Mouse (Mus musculus) cerebellum, adult 11-12 months (tissue): ENCODE measurements around the gene Macrod2.

Experiments
- DNase-seq: peaks from one replicate; pipeline ENCODE4 v3.0.0; 2022

Macrod2 gene

DNA sequence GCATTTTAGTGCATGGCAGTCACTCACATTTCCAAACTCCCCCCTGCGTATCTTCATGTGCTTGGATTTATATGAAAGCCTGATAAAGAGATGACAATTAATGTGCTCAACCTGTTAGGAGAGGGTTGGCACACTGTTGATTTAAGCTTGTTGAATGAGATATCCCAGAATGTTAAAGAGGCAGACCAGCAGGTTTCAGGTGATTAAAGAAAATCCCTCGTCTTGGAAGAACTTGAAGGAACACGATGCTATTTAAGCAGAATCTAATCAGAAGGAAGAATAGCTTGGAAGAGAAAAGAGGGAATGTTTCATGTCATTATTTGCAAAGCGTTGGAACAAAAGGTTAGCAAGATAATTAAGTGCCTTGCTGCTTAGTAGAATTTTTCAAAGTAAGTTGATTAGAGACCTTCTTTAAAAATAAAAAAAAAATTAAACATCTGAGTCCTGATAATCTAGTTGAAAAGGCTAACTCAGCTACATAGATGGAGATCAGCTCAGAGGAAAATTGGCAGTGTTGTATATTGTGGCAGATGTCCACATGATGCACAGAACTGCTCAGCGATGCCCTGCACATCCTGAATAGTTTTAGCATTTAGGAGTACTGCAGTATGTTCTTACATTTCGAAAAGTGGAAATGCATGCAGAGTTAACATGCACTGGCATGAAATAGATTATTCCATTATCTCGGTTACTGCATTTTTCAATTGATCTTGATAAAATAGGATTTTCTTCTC is 518.7 kb downstream of the Macrod2 start:
- peak; percentile 20 for DNase-seq

DNA sequence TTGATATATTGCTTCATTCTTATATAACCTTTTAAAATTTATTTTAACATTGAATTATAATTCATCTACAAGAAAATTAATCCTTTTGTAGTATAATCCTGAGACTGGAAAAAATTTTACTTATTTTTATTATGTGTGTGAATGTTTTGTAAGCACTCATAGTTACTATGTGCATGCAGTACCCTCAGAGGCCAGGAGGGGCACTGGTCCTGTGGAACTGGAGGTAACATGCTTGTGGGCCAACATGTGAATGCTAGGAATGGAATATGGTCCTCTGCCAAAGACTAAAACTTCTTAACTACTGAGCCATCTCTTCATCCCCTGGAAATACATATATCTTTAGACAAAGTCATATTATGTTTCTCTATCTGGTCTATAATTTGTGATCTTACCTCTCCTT is 531.8 kb downstream of the Macrod2 start:
- DNase-seq = no peak

DNA sequence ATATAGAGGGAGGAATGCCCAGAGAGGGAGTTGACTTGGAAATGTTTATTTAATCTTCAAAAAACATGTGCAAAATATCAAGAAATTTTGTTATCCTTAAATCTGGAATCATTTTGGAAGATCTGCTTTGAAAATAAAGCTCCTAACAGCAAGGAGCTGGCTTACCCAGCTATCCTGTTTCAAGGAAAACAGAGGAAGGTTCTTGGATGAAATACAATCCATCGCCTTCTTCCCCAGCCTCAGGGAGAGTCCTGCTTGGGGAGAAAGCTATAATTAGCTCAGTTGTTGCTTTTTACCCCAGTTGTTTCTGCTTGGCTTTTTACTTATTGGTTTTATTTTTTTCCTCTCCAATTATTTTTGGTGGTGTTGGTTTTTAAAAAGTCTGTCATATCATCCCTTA is 539.4 kb downstream of the Macrod2 start:
- DNase-seq = no peak

DNA sequence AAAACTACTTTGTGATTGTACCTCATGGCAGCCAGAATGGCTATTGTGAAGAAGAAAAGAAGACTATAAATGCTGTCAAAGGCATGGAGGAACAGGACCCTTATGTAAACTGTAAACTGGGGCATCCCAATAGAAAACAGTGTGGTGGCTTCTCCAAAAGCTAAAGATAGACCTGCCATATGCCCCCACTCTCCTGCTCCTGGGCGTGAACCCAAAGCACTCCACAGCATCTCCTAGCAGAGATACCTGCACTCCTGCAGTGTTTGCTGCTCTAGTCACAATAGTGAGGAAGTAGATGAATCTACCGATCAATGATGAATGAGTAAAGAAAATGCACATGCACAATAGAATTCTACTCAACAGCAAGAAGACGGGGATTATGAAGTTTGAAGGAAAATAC is 554.4 kb downstream of the Macrod2 start:
- peak; percentile 92 for DNase-seq

DNA sequence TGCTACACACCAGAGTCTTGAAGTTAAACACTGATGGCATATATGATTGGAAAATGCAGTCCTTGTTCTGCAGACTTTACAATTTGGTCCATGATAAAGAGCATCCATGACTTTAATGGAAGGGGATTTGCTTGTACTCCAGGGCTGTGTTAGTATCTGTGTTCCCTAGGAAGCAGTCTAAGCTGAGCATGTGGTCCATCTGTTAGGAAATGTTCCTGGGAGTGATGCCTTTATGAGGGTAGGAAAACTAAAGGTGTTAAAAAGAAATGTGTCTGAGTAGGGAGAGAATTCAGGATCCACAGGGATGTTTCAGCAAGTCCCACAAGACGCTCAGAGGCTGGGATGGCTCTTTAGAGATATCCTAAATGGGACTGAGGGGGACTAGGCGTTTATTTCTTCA is 564.1 kb downstream of the Macrod2 start:
- DNase-seq = peak; percentile 25

DNA sequence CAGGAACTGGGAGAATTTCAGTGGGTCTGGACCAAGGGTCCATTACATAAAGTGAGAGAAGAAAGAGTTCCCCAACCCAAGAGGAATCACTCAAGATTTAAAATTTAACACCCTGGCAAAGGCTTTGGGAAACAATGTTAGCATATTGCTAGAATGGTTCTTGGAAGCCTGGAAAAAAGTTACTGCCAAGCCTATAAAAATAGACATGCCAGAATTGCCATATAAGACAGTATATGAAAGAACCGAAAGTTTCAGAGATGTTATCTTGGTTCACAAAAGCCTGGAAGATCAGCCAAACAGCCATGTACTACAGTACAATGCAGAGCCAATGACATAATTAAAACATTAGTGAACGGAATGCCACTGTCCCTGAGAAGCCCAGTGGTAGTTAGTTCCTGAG is 575.1 kb downstream of the Macrod2 start:
- no peak for DNase-seq

DNA sequence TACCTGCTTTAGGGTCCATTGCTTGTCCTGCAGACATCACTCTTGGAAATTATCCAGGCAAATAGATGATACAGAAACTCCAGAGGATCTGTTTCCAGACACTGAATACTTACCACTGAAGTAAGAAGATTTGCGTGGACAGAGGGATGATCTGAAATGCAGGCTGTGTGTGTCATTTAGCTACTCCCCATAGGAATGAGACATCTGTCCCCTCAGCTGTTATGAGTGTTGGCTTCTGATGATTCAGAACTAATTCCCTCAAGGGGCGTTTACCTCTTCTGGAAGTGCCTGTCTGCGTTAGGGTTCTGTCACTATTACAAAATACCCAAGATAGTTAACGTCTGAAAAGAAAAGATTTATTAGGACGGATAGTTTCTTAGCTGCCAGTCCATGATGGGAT is 576.7 kb downstream of the Macrod2 start:
- no peak for DNase-seq

DNA sequence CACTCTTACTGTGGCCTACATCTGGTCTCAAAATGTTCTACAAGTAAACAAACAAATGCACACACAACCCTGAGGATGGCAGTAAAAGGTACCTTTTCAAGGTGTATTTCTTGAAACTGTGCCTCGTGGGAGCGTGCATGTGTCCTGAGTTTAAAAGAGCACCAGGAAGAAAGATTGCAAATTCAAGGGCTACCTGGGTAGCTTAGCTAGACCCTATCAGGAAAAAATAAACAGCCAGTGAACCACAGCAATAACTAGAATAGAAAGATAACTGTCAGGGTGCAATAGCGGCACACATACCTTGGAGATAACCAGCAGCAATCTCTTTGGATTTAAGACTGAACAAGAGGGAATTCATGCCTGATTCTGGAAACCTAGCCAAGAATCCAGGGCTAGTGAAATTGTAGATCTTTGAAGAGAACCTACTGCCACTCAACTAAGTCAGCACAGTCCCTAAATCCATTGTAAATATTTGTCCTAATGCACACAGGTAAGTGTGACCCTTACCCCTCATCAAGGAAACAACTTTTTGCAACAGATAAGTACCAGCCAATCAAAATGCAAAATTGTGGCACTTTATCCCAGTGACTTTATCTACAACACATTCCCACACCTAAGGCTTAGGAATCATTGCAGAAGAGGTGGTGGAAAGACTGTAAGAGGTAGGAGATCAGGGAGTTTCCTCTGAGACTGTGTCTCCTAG is 590.7 kb downstream of the Macrod2 start:
- DNase-seq = no peak

DNA sequence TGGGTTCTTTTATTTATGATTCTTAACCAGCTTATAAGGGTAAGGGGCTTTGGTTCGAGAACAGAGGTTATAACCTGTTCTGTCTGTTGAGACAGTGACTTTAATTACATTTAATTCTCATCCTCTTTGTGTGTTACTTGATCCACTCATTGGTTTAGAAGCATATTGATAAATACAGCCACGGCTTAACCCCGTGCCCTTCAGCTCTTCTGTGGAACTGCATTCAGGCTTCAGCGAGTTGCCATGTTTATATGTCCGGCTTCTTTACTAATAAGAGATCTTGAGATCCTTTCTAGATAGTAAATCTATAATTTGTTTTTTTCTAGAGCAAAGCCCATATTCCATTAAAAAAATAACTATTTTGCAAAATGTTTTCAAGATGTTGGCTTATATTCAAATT is 608.7 kb downstream of the Macrod2 start:
- DNase-seq = no peak

DNA sequence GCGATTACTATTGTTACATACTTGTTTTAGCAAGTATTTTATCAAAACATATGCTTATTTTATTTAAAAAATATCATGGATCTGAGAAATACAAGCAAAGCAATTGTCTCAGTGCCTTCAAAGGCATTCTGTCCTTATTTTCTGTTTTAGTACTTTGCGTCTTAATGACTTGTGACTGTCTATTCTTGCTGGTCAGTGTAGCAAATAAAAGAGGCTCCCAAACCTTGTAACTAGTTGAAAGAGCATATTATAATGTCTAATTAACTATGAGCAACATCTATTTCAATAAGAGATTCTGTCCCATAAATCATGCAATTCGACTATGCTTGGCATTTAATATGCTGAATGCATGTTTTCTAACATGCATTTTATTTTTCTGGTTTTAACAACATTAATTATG is 609.2 kb downstream of the Macrod2 start:
- DNase-seq = no peak

DNA sequence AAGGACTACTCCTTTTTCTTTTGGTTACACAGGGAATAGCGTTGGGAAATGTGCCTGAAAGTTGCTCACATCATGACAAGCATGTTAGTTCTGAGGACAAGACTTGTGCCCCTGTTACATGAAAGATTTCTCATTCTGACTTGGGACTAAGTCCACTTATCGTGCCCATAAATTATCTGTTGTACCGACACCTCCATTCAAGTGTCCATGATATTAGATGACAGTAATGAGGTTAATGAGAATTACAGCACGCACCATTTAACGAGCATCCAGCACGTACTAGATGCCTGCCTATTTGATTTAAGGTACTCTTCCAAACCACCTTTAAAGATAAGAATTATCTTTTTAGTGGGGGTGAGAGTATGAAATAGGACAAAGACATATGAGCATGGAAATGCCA is 610.5 kb downstream of the Macrod2 start:
- DNase-seq = no peak

DNA sequence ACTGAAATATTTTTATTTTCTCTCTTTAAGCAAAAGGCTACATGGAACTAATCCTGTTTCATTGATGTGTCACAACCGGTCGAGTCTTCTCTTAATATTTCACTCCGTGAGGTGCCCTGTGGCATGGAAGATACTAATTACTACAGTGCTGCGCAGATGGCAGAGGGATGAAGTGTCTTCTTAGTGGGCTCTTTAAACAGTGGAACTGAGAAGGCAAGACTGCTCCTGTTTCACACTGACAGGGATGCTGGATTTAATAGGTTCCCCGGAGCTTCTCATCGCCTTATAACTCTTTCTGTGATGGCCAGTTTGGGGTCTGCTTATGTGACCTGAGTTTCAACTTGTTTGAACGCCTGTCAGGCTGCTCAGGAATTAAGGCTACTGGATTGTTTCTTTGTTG is 612.6 kb downstream of the Macrod2 start:
- DNase-seq = no peak

DNA sequence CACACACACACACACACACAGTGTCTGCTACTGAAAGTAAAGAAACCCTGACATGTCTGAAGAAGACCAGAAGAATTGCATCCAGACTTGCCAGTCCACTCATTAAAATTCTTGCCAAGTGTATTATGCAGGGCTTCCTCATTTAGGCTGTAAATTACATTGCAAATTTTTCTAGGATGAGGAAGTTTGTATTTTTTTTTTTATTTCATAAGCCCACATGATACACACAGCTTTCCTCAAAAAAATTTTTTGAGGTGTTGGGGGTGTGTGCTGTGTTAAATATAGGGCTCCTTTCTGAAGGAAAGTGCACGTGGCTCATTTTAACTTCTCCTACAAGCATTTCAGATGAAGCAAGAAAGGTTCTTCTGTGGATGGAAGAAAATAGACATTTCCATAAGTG is 613.3 kb downstream of the Macrod2 start:
- DNase-seq = no peak

DNA sequence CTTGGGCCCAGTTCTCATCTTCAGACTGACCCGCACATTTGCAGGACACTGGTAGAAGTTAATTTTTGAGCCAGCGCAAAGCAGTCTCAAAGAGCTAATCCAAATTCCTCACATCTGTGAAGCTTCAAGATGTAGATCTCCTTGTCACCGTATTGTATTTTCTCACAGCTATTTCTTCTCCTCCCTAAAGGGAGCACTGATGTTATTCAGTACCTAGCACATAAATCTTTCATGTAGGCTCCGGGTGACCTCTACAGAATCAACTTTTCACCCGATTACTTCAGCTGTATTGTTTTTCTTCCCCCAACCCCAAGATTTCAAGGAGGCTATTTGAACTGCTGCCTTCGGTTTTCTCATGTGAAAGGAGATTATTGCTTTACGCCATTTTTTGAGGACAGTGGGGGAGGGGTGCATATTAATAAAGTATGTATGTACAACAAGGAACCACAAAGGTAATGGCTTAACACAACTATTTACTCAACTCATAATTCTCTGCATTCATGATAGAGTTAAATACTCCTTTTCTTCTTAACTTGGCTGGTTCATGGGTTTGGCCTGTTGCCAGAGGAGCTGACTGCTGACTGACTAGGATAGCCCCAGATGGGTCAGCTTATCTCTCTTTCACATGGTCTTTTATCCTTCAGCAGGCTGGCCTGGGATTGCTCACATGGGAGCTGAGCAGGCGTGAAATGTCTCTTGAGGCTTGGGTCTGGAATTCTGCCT is 618.5 kb downstream of the Macrod2 start:
- DNase-seq = peak; percentile 12

DNA sequence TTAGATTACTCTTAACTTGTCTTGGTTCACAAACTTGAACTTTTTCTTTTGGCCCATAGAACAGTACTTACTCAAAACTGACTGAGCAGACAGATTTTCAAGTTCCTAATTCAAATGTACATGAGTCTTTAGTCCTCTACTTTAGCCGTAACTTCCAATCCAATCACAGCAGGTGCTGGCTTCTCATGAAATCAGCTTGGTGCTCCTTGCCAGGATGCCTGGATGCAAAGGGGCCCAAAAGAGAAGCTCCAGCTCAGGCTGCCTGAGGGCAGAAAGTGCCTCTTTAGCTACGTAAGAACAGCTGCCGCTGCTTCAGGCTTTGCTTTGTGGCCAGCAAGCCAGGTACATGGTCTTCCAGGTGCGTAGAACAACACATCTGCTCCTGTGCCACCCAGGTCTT is 627.9 kb downstream of the Macrod2 start:
- DNase-seq = peak; percentile 3

DNA sequence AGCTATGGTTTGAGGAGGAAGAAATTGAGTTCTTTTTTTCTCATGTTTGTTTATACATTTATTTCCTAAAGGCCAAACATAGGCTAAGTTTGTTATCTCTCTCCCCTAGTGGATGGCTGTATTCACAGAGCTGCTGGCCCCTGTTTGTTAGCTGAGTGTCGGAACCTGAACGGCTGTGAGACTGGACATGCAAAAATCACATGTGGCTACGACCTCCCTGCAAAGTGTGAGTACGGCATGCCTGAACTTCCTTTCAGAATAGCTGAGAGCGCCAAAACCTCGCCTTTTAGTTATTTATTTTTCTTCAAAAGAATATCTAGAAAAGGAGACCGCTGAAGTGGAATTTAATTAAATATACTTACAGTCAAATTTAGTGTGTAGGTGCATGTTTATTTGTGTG is 628.8 kb downstream of the Macrod2 start:
- DNase-seq = no peak

DNA sequence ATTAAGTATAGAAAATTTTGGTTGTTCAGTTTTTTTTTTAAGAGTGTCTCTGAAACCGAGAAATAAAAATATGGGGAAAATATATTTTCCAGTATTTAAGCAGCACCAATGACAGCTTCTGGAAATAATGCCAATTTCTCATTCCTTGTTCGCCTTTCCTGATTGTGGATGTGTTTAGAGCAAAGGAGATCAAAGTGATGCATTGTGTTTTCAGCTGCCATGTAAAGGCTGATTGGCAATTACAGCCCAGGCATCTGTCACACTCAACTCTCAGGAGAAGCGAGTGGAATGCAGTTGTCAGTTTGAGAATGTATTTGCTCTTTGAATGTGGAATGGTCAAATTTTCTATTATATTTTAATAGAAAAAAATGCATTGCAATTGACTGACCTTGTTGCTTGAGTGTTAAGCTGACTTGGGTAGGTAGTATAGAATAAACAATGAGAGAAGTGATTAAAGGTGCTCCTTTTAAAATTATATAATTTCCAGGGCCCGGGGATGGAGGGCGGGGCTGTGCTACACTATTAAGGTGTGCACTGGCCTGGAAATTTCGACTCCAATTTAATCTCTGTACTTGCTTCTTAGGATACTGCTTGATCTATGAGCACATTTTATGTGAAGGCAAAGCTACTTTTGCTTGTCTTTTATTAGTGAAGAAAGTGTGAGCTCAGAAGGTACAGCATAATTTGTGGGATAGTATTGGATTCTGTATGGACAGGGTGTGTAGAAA is 629.4 kb downstream of the Macrod2 start:
- no peak for DNase-seq

DNA sequence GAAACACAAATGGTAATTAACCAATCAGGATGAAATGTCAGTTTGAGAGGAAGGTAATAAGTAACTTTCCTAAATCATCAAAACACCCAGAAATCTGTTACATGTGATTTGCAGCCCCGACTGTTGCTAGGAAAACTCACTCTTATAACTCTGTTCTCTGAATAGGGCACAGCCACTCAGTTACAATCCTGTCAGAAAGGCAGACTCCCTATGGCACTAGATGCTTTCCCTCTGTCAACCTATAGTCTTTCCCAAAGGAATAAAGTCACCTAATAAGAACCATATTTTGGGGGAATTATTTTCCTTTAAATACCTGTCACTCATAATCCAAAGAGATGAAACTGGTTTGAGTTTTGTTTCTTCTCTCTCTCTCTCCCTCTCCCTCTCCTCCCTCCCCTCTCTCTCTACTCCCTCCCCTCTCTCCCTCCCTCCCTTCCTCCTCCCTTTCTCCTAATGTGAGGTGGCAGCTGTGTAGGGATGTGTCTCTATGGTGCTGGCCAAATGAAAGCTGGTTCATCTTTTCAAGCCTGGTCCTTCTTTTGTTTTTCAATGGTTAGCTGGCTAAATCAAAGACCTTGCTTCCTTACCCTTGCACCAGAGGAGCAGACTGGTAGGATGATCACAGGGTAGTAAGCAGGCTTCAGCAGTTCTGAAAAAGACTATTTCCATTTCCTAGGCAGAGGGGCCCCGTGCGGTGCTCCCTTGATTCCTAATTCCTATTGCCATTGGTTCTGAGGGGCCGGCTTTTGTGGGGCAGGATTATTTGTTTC is 661.8 kb downstream of the Macrod2 start:
- no peak for DNase-seq

DNA sequence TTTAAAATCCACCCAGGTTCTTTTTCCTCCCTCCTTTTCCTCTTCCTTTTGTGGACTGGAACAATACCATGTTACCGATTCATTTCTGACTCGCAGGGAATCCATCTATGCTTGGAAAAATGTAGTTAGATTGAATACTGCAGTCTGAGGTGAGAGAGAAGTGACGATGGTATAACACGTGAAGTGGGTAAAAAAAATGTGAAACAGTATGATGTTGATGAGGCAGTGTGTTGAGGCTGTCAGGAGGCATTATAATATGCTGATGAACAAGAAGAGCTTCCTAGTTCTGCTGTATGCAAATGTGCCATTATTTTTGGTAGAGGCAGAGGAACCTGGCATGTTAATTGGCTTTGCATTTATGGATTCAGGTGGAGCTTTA is 662.3 kb downstream of the Macrod2 start:
- no peak for DNase-seq

DNA sequence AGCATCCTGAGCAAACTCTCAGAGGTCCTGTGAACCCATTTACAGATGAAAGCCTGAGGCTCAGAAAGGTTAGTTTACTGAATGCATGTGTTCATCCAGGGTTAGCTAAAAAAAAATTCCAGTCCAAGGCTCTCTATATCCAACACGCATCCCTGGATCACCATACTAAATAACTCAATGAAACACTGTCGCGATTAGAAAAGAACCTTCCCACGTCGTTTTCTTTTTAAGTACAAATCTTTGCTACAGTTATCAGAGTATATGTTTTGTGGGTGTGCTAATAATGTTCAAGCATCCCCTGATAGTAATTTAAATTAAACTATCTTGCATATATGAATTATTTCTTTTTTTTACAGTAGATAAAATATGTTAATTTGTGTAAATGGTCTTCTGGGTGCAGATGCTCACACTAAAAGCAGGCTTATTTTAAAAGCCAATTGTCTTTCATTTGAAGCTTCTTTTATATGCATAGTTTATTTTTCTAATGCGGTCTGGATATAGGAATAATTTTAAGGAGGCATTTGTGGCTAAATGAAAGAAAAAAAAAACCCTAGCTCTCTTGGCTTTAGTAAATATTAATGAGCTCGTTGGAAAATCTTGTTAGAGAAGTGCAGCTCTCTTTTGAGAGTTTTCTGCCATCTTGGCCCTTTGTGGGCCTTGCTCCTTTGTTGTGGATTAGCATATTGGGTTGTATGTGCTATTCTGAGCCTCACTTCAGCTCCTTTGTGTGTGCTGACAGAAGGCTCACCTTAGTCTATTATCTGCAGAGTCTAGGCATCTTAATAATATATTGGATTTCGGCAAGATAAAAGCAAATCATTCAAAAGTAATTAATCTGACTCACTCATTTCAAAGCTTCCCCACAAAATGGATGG is 679.1 kb downstream of the Macrod2 start:
- no peak for DNase-seq

DNA sequence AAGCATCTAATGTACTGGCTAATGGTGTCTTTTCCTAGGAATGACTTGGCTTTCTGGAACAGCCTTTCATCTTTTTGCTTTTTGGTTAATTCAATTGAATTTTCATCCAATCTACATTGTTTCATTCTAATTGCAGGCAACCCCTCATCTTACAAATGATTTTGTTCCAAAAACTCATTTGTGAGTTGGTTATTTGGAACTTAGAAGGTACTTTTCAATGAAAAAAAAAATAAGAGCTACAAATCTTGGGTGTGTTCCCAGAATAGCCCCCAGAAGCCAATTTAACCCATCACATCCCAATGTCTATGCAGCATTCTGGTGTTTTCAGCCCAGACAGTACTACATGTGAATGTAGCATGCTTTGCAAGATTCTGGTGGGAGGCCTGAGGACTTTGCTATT is 683.1 kb downstream of the Macrod2 start:
- no peak for DNase-seq

DNA sequence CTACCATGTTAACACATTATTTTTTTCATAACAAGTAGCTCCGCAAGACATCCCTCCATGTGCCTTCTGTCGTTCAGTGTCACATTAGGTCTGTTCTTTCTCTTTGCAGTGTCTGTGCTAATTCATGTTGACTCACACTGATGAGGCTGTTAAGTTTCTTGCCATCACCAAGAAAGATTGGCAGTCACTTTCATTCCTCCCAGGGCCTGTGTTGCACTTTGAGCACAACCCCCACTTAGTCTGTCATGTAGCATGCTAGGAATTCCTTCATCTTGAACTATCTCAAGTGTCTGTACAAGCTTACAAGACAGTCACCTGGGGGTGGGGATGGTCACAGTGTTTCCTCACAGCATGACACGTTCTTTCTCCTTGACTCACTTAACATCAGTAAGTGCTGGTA is 696.2 kb downstream of the Macrod2 start:
- DNase-seq = no peak
